Mouse (Mus musculus) heart, embryonic 14.5 days (tissue): ENCODE data around the gene Gm27021. TPM values are rescaled to one million over a fixed set of nuclear protein-coding genes. Genes with fewer than 3 reads are reported as not detected.

ENCODE experiments used
- ATAC-seq: fragments of 200-750 bp; cut with Nextera tagmentation; 2 replicates; pipeline ENCODE4 v1.8.0; 2017; ENCODE audit warnings: low read depth, moderate TSS enrichment; ENCODE audit not compliant: insufficient number of reproducible peaks, insufficient read depth, low FRiP score
- H3K27ac ChIP-seq, 2 experiments: fragments of 200-500 bp in 1 of 2; fragments of 300-500 bp in 1 of 2; sonication (generic) in 1 of 2; replicated peaks in 1 of 2; 2 replicates each; pipeline ENCODE4 v1.5.1; 2012 to 2014; ENCODE audit warnings: low read depth in 2 of 2, low read length in 2 of 2, control low read depth in 1 of 2, mild to moderate bottlenecking in 1 of 2, mixed read lengths in 1 of 2; ENCODE audit not compliant: control insufficient read depth in 1 of 2, insufficient read depth in 1 of 2
- H3K27me3 ChIP-seq: fragments of 300-500 bp; sonication (generic); 2 replicates; pipeline ENCODE4 v1.6.1; 2014; ENCODE audit warnings: mild to moderate bottlenecking, low read length, control low read depth; ENCODE audit not compliant: control insufficient read depth, insufficient read depth
- H3K36me3 ChIP-seq: fragments of 300-500 bp; sonication (generic); 2 replicates; pipeline ENCODE4 v1.6.1; 2014; ENCODE audit warnings: mild to moderate bottlenecking, control low read depth, low read length, mixed read lengths; ENCODE audit not compliant: control insufficient read depth, insufficient read depth
- H3K4me1 ChIP-seq, 2 experiments: fragments of 200-500 bp in 1 of 2; fragments of 300-500 bp in 1 of 2; sonication (generic) in 1 of 2; 2 replicates each; pipeline ENCODE4 v1.6.1; 2012 to 2014; ENCODE audit warnings: low read length in 2 of 2, control low read depth in 1 of 2, mixed read lengths in 1 of 2; ENCODE audit not compliant: control insufficient read depth in 2 of 2, insufficient read depth in 2 of 2
- H3K4me2 ChIP-seq: fragments of 300-500 bp; sonication (generic); 2 replicates; pipeline ENCODE4 v1.6.1; 2014; ENCODE audit warnings: mild to moderate bottlenecking, low read length
- H3K4me3 ChIP-seq, 2 experiments: fragments of 200-500 bp in 1 of 2; fragments of 300-500 bp in 1 of 2; sonication (generic) in 1 of 2; 2 replicates each; pipeline ENCODE4 v1.5.1; 2012 to 2014; ENCODE audit warnings: low read length in 2 of 2, mild to moderate bottlenecking in 2 of 2, control low read depth in 1 of 2, low read depth in 1 of 2, moderate library complexity in 1 of 2; ENCODE audit not compliant: control insufficient read depth in 1 of 2, insufficient read depth in 1 of 2
- H3K9ac ChIP-seq: fragments of 300-500 bp; sonication (generic); 2 replicates; pipeline ENCODE4 v1.6.1; 2014; ENCODE audit warnings: mild to moderate bottlenecking, low read length
- H3K9me3 ChIP-seq: fragments of 300-500 bp; sonication (generic); 2 replicates; pipeline ENCODE4 v1.6.1; 2016; ENCODE audit warnings: low read length, control low read depth; ENCODE audit not compliant: control insufficient read depth
- WGBS: fragments of 180-500 bp; shearing (Covaris S2); extraction: QIAGEN DNeasy Blood & Tissue Kit; methylation state at CpG from one replicate; pipeline ENCODE4 v1.1.7; 2014; 5-methylcytosine and 5-hydroxymethylcytosine counted together
- polyA plus RNA-seq: library from polyadenylated mRNA; unstranded; fragments of >200 nt; fragmentation: Nextera tagmentation; extraction: Ambion mirVana; gene quantifications from 2 replicates; pipeline ENCODE4 v1.2.1, GENCODE M21; 2014

Gm27021 gene
- polyA plus RNA-seq, 1 experiment from 2014 or later: 0.45 TPM

DNA sequence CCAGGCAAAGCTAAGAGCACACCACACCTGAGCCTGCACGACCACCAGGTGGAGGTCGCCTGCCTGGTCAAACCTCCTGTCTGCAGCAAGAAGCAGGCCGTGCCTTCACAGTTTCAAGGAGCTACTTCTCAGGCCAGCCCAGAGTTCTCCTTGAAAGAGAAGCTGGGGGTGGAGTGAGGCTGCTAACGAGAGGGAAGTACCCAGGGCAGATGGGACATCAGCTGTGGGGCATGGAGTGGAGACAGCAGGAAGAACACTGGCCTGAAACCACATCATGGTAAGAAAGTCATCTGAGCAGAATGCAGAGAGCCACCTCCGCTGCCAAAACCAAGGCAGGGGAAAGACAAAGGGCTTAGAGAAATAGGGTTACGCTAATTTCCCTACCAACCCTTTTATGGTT lies 3.3 kb downstream of the Gm27021 start:
- WGBS: 84% methylated on average over 6 of the region's 6 CpGs
- Histone ChIP-seq H3K36me3 (peaks cover 27% of the 10 kb centered on the region), H3K27ac (no peak overlapping the region), H3K4me1 (peaks cover 11 to 34% of the 10 kb centered on the region in 2 experiments), H3K4me3 (no peak overlapping the region), H3K27me3 (no peaks in the 10 kb centered on the region), H3K4me2 (no peak overlapping the region), H3K9me3 (no peaks in the 10 kb centered on the region), H3K9ac (no peak overlapping the region)
- no peak for ATAC-seq

DNA sequence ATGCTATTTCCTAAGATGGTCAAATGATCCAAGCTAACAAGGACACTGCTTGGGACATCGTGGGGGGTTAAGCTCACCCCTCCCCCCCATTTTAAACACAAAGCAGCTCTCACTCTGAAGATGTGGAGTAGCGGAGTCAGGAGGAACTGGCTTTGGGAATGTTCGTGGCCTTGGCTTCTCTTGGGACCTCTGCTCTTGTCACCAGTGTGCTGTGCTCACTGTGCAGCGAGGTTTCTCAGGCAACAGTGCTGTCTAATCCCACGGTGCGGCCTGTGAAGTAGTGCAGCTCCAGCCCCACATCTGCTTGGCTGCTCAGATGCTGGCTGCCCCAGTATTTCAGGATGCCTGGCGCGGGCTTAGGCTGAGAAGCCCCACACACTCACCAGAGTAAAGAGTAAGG lies 10.5 kb downstream of the Gm27021 start:
- WGBS: 92% methylated on average over 8 of the region's 8 CpGs
- Histone ChIP-seq H3K4me2 (no peak overlapping the region), H3K27ac (no peak overlapping the region), H3K4me1 (no peaks in the 10 kb centered on the region), H3K9ac (no peak overlapping the region), H3K4me3 (no peak overlapping the region), H3K27me3 (no peaks in the 10 kb centered on the region), H3K9me3 (no peaks in the 10 kb centered on the region), H3K36me3 (peaks cover 67% of the 10 kb centered on the region)
- ATAC-seq: no peak

DNA sequence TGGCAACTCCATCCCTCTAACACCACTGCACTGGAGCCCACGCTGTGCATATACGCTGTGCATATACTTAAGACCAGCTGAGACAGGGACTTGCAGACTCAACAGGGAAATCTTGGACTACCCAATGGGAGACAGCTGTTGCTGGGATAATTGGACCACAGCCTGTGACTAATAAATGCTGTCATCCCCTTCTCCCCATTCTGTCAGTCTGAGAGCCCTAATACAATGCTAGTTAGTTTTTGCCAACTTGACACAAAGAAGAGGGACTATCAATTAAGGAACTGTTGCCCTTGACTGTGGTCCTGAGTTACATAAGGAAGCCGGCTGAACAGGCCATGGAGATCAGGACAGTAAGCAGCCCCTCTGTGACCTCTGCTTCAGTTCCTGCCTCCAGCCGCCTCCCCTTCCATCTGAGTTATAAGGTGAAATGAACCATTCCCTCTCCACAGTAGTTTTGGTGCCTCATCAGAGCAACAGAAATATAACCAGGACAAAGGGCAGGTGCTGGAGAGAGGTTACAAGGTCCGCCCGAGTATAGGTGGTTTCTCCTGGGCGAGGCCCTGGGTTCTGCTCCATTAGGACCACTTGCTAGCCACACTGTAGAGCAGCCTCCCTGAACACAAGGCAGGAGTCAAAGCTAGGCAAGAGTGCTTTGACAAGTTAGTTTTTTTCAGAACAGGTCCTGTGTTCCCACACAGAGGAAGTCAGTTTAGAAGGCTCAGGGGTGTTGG lies 11.4 kb downstream of the Gm27021 start:
- Histone ChIP-seq H3K27me3 (no peaks in the 10 kb centered on the region), H3K36me3 (peaks cover 67% of the 10 kb centered on the region), H3K27ac (no peak overlapping the region), H3K9me3 (no peaks in the 10 kb centered on the region), H3K4me3 (no peak overlapping the region), H3K4me2 (no peak overlapping the region), H3K9ac (no peak overlapping the region), H3K4me1 (no peaks in the 10 kb centered on the region)
- no peak for ATAC-seq
- 93% methylated on average over 7 of the region's 7 CpGs for WGBS

DNA sequence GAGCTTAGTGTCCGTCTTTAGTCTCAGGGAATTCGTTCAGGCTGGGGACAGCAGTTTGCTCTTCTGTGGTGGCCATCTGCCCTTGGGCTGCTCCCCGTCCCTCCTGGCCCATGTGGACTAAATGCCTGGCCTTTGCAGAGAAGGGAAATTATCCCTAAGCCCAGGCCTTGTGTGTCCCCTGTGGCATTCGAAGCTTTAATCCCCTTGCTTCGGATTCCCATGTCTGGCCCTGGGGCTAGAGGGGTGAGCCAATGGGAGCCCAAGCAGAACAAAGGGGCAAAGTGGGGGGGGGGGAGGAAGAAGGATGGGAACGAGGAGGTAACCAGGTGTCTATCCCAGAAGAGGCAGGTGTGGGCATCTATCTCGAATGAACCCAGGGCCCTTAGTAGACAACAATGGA lies 20.3 kb downstream of the Gm27021 start, which contains the start of gene 1190005I06Rik:
1190005I06Rik (minus strand) TSS at position 101 of the 400 bp plus-strand sequence.
- Histone ChIP-seq H3K36me3 (no peaks in the 10 kb centered on the region), H3K4me3 (no peak within 1 kb of the TSS), H3K9ac (no peak within 1 kb of the TSS), H3K27me3 (no peaks in the 10 kb centered on the region), H3K9me3 (no peaks in the 10 kb centered on the region), H3K4me1 (peaks cover 2 to 13% of the 10 kb centered on the region in 2 experiments; a peak in 3 of 4 replicates), H3K27ac (no peak within 1 kb of the TSS), H3K4me2 (no peak within 1 kb of the TSS)
- 62% methylated on average over 7 of the region's 7 CpGs for WGBS
- no peak for ATAC-seq

DNA sequence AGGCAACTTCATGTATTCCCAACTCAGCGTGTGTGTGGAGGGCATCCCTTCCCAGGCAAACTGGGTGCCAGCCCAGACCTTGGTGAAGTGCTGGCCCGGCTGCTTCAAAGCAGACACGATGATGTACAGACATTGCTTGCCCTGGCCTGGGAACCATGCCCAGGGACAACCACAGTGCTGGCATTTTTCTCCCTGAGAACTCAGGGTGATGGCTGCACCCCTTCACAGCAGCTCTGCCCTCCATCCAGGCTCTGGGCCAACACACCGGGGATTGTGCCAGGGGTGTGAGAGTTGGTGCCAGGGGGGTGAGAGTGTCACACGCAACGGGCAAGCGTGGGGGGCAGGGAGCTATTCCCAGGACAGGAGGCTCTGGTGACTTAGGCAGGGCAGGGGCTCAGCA lies 23.2 kb downstream of the Gm27021 start:
- Histone ChIP-seq H3K36me3 (no peaks in the 10 kb centered on the region), H3K4me3 (no peak overlapping the region), H3K4me2 (no peak overlapping the region), H3K27ac (peak overlapping the region in 1 of 2 experiments; percentile 37; a peak in 1 of 4 replicates), H3K9me3 (no peaks in the 10 kb centered on the region), H3K9ac (no peak overlapping the region), H3K4me1 (peaks cover 2 to 8% of the 10 kb centered on the region in 2 experiments; a peak in 3 of 4 replicates), H3K27me3 (no peaks in the 10 kb centered on the region)
- peak; percentile 39; the same call in 1 of the 2 replicates for ATAC-seq
- WGBS: 49% methylated on average over 7 of the region's 7 CpGs

DNA sequence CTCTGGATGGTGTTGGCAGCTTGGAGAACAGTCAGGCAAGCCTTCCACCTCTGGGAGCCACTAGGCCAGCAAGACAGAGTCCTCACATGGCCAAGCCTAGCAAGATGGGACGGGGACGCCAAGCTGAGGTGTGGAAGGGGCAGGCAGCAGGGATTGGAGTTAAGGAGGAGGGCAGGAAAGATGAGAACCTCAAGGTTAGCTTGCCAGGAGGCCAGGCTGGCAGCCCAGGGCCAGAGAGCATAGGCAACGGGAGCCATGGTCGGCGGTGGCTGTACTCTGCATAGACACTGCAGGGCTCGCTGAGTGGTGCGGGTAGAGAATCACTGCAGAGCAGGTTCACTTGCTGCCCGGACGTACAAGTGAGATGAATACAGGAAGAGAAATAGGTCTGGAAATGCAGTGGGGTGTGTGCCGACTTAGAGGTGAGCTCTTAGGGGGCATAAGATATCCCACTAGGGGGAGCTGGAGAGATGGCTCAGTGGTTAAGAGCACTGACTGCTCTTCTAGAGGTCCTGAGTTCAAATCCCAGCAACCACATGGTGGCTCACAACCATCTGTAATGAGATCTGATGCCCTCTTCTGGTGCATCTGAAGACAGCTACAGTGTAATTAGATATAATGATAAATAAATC lies 25.7 kb downstream of the Gm27021 start:
- Histone ChIP-seq H3K9me3 (no peaks in the 10 kb centered on the region), H3K4me3 (no peak overlapping the region), H3K27me3 (no peaks in the 10 kb centered on the region), H3K27ac (no peak overlapping the region), H3K36me3 (no peaks in the 10 kb centered on the region), H3K4me1 (peaks cover 2 to 8% of the 10 kb centered on the region in 2 experiments; a peak in 3 of 4 replicates), H3K4me2 (no peak overlapping the region), H3K9ac (no peak overlapping the region)
- no peak for ATAC-seq
- WGBS: 75% methylated on average over 10 of the region's 10 CpGs

DNA sequence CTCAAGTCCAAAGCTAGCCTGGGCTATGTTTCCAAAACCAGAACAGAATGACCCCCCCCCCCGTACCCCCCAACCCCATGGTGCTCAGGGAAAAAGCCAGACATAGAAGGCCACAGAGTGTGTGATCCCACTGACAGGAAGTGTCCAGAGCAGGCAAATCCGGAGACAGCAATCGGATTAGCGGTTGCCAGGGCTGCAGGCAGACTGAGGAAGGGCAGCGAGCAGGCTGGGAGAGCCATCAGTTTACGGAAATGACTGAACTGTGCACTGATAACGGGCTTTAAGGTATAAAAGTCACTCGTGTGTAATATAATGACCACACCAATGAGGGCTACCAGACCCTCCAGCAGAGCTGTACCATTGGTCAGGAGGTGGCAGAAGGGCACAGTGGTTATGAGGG lies 26.6 kb downstream of the Gm27021 start:
- WGBS: 22% methylated on average over 8 of the region's 8 CpGs
- no peak overlapping the region for H3K4me2 ChIP-seq
- 0 out of 4 replicates have a peak overlapping the region, but pooled peaks of 1 of the 2 experiments have one; percentile 11 for H3K27ac ChIP-seq
- no peak overlapping the region for H3K4me3 ChIP-seq
- H3K9me3 ChIP-seq: no peaks in the 10 kb centered on the region
- no peak overlapping the region; the same call in 1 of the 2 replicates for H3K9ac ChIP-seq
- peaks cover 2 to 8% of the 10 kb centered on the region in 2 experiments; a peak in 3 of 4 replicates for H3K4me1 ChIP-seq
- ATAC-seq: no peak
- no peaks in the 10 kb centered on the region for H3K27me3 ChIP-seq
- no peaks in the 10 kb centered on the region for H3K36me3 ChIP-seq
